Mouse (Mus musculus) layer of hippocampus, adult 2 months (tissue): Measurements from ENCODE around the gene Max. TPM values are rescaled to one million over a fixed set of nuclear protein-coding genes. Genes with fewer than 3 reads are reported as not detected.

Experiments
- DNase-seq, 2 experiments: peaks; one replicate each; pipeline ENCODE4 v3.0.0; 2022; ENCODE audit warnings: low spot score in 2 of 2
- H3K27ac ChIP-seq: fragments of 200-600 bp; 2 replicates; pipeline ENCODE4 v1.8.1; 2022
- H3K4me3 ChIP-seq: fragments of 200-600 bp; 2 replicates; pipeline ENCODE4 v1.8.1; 2022; ENCODE audit warnings: mild to moderate bottlenecking
- CTCF ChIP-seq: fragments of 200-600 bp; conservative IDR thresholded peaks from 2 replicates; pipeline ENCODE4 v1.8.1; 2022; ENCODE audit warnings: antibody characterized with exemption, mild to moderate bottlenecking, moderate library complexity
- total RNA-seq, 2 experiments: library from RNA; stranded (reverse); gene quantifications; 2 replicates each; pipeline ENCODE4 v1.2.3; 2021

The Max gene
- total RNA-seq, 2 experiments from 2014 or later, result 69.6 to 78.7 TPM

DNA sequence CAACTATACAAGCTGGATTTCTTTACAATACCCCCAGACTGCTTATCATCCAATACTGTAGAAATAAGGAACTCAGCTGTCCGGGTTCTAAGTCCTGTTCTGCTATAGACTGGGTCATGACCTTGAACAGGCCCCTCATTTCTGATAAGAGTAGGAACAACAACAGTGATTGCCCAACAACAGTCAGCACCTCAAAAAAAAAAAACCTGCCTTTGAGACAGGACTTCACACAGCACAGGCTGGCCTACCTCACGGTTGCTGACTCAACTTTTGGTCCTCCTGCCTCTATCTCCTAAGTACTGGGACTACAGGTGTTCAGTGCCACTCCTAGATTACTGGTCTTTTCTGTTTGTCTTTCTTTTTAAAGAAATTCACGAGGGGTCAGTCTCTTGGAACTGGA is 13.2 kb downstream of the Max start:
- H3K27ac ChIP-seq, result no peak overlapping the region
- no peak overlapping the region for H3K4me3 ChIP-seq
- no peak for DNase-seq
- no peak for TF ChIP-seq CTCF

GRCm38 (mm10) chr12:76948185-76948584 is 13.8 kb downstream of the Max start:
- TF ChIP-seq CTCF, result no peak
- no peak for DNase-seq
- Histone ChIP-seq H3K4me3 (no peak overlapping the region), H3K27ac (no peak overlapping the region)

- H3K4me3 ChIP-seq, result no peak overlapping the region
- no peak overlapping the region for H3K27ac ChIP-seq
- DNase-seq, result no peak
- no peak for TF ChIP-seq CTCF
Measured at GRCm38 (mm10) chr12:76947487-76947886, 14.5 kb downstream of the Max start.

- H3K4me3 ChIP-seq, result no peak overlapping the region
- TF ChIP-seq CTCF, result no peak
- DNase-seq, result no peak
- H3K27ac ChIP-seq, result peak overlapping the region; percentile 36; the same call in 1 of the 2 replicates
Measured at GRCm38 (mm10) chr12:76943466-76943865, 18.5 kb downstream of the Max start.

DNA sequence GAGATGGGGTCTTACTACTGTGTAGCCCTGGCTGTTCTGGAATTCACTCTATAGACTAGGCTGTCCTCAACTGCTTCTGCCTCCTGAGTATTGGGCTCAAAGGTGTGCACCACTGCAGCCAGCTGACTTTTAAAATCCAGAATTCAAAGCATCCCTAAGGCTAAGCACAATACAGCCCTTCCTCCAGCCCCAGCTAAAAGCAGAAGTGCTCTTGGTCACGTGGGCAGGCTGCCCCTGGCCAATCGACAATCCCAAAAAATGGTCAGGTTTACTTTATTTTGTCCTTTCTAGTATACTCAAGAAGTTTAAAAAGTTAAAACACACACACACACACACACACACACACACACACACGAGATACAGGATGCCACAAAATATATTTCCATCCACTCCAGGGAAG is 19.0 kb downstream of the Max start:
- H3K27ac ChIP-seq, result peak overlapping the region; percentile 36; the same call in 1 of the 2 replicates
- no peak for TF ChIP-seq CTCF
- no peak overlapping the region for H3K4me3 ChIP-seq
- DNase-seq, result no peak

DNA sequence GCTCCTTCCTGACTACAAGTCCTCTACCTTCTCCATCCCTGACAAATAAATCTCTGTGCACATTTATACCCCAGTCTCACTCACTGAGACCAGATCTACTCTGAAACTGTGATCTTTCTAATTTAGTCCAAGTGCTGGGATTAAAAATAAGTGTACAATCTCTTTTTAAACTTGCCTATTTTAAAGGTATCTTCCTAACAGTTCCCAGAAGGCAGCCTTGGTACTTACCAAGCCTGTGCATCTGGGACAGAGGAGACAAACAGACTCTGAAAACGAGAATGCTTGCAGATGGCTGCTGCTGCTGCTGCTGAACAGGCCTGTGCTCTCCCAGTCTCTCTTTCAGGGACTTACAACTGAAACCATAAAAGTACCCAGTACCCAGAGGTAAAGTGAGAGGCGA is 19.5 kb downstream of the Max start:
- DNase-seq, result no peak
- no peak for TF ChIP-seq CTCF
- Histone ChIP-seq H3K4me3 (no peak overlapping the region), H3K27ac (peak overlapping the region; percentile 24; the same call in 1 of the 2 replicates)

GRCm38 (mm10) chr12:76941524-76941923 is 20.5 kb downstream of the Max start:
- DNase-seq, result no peak
- no peak for TF ChIP-seq CTCF
- Histone ChIP-seq H3K27ac (no peak overlapping the region), H3K4me3 (no peak overlapping the region)

- TF ChIP-seq CTCF, result no peak
- no peak for DNase-seq
- H3K4me3 ChIP-seq, result no peak overlapping the region
- no peak overlapping the region for H3K27ac ChIP-seq
Measured at GRCm38 (mm10) chr12:76938013-76938412, 24.0 kb downstream of the Max start.

DNA sequence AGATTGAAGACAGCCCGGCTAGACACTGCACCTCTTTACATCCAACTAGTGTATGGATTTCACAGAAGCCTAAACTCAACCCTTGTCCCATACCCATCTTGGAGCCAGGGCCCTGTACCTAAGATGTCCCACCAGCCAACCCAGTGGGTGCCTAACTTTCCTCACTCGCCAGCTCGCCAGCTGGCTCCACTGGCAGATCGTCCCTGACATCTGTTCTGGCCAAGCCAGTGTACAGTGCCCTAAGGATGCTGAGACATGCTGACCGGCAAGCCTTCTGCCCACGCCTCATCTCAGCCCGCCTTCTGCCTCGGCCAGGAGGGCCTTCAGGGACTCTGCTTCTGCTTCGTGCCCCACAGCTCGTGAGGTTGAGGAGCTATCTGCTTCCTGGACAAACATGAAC is 25.8 kb downstream of the Max start:
- H3K27ac ChIP-seq, result no peak overlapping the region
- no peak overlapping the region for H3K4me3 ChIP-seq
- no peak for TF ChIP-seq CTCF
- DNase-seq, result no peak

DNA sequence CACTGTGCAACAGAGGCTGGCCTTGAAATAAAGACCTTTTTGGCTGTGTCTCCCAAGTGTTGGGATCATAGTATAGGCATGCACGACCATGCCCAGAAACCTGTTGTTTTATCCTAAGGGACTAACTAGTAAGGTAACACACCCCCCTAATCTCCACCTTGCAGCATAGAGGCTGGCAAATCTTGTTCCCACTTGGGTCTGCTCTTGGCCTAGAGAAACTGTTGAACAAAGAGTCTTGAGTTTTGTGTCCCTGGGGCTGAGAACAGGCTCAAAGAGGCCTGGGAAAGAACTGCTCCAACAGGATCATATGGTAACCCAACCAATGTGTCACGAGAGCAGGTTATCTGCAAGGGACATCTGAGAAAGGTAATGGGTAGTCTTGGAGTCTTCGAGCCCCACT is 27.6 kb downstream of the Max start:
- Histone ChIP-seq H3K4me3 (no peak overlapping the region), H3K27ac (no peak overlapping the region)
- TF ChIP-seq CTCF, result no peak

GRCm38 (mm10) chr12:76932688-76933060 is 29.3 kb downstream of the Max start:
- H3K4me3 ChIP-seq, result no peak overlapping the region
- peak overlapping the region; percentile 72 for H3K27ac ChIP-seq
- no peak for TF ChIP-seq CTCF
- DNase-seq, result no peak

More for the DNA sequence above, 27.6 kb downstream of the Max start:
- no peak for DNase-seq

DNA sequence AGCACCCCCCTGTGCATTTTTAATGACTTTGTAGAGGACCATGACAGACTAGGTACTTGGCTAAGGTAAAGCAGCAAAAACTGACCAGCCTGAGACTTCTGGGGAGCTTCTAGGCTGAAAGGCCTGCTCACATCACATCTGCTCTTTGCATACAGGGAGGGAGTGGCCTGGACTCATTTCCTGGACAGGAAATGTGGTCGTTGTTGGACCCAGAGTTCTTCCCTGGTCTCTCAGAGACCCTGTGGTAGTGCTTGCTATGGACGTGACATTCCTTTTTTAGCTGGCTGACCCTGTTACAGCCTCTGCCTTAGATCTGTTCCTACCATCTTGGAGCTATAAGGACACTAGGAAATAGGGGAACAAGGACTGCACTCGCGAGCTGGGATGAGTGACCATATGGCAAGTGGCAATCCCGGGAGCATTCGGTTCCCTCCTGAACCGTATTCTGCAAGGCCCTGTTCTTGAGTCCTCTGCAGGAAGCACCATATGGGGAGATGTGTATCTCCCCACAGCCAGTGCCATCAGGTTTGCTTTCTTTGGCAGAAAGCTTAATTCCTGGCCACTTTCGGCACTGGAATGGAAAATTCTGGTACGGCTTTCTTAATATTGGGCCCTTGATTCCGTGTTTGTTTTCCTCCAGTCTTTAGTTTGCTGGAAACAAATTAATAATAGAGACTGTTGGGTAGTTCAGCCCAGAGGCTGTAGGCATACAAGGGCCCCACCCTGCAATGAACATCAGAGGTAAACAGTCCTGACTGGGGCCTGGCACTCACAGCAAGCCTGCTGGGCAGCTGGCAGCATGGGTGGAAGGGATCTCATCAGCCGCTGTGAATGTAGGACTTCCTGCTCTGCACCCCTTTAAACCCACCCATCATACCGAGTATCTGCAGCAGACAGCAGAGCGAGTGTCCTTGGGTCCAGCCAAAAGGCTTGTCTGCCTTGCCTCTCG is 30.0 kb downstream of the Max start:
- no peak for TF ChIP-seq CTCF
- no peak overlapping the region for H3K4me3 ChIP-seq
- DNase-seq, result no peak
- peak overlapping the region; percentile 72 for H3K27ac ChIP-seq

DNA sequence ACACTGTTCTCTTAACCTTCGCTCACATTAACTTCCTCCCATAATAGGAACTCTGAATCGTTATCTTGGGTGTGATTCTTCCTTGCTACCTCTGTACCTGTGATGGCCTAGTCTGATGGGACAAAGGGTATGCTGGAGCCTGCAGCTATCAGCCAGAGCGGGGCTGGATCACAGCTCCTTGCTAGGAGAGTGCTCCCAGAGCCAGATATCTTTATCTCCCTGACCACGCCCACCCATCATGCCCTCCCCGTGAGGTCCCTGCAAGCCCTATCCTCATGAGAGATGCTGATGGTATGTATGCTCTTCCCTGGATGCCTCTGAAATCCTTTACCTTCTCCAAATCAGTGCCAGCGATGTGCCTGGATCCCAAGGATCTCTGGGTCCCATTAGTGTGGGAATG is 31.8 kb downstream of the Max start:
- DNase-seq, result no peak
- TF ChIP-seq CTCF, result no peak
- H3K27ac ChIP-seq, result no peak overlapping the region
- H3K4me3 ChIP-seq, result no peak overlapping the region

GRCm38 (mm10) chr12:76927539-76927938 is 34.5 kb downstream of the Max start:
- TF ChIP-seq CTCF, result no peak
- DNase-seq, result no peak
- Histone ChIP-seq H3K27ac (no peak overlapping the region), H3K4me3 (no peak overlapping the region)
